Comparison of ENCODE assay signal across 17 mouse cellular contexts in the genomic region with DNA sequence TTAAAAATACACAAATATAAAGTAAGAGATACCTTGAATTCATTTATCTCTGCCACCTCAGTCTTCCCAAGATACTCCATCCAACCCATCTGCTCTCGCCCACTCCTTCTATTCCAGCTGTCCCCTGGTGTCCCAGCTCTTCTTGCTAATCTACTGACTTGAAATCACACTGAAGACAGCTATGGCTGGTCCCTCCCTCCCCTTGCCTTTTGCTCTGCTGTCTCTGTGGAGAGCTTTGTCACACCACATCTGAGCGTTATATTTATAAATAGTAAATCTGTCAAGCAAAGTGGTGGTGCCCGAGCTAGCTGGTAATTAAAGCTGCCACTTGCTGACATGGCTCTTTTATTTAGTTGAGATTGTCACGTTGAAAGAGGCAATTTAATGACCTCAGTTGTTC.
DNase-seq lines count a peak whose midpoint lies in the region; ATAC-seq lines count a peak whose summit lies in the region.
"Had no signal": no experiment of that assay in that cellular context is flagged by ENCODE, and none has a peak within 500 bp of the region (broad histone marks: within the 10 kb centered on the region; RNA-seq: fewer than 3 reads in every experiment).

No protein-coding gene starts in this region.

- no peaks in the 10 kb centered on the region for H3K9me3 ChIP-seq in heart, embryonic 13.5 days
- H3K9me3 ChIP-seq in forebrain, embryonic 15.5 days, result no peaks in the 10 kb centered on the region
- H3K9me3 ChIP-seq: embryonic facial prominence, embryonic 10.5 days; G1E; limb, embryonic 15.5 days had no signal

- no peaks in the 10 kb centered on the region for H3K36me3 ChIP-seq in heart, embryonic 13.5 days
- no peaks in the 10 kb centered on the region for H3K36me3 ChIP-seq in forebrain, embryonic 15.5 days
- H3K36me3 ChIP-seq: embryonic facial prominence, embryonic 10.5 days; G1E; limb, embryonic 15.5 days had no signal

- no peak overlapping the region for H3K4me2 ChIP-seq in heart, embryonic 13.5 days
- H3K4me2 ChIP-seq in forebrain, embryonic 15.5 days (replicated peaks), result no peak overlapping the region
- H3K4me2 ChIP-seq: limb, embryonic 15.5 days; lung, embryonic 14.5 days had no signal

- intact Hi-C loops in left cerebral cortex, postnatal 25 days (cut with DNase I), result no loop called here

- H3K4me1 ChIP-seq in heart, embryonic 13.5 days, result peaks cover 24% of the 10 kb centered on the region
- no peaks in the 10 kb centered on the region for H3K4me1 ChIP-seq in forebrain, embryonic 15.5 days
- H3K4me1 ChIP-seq: embryonic facial prominence, embryonic 10.5 days; limb, embryonic 15.5 days had no signal

- DNase-seq in heart, adult 9 months (ENCODE audit: low spot score in 2 of 2), result no peak
- peak; percentile 16 to 34 for DNase-seq in layer of hippocampus, adult 8-10 months (ENCODE audit: low spot score in 2 of 2)
- DNase-seq in layer of hippocampus, postnatal 25 days (ENCODE audit: extremely low spot score in 1 of 2, low spot score in 1 of 2), result no peak
- peak; percentile 11 to 82 for DNase-seq in left cerebral cortex, postnatal 25 days (ENCODE audit: low spot score in 2 of 2)
- no peak for DNase-seq in lung, adult 18-20 months
- no peak for DNase-seq in lung, postnatal 4 days
- DNase-seq: adrenal gland, adult 8-10 months; cerebellum, postnatal 14 days; gastrocnemius, postnatal 14 days; lung, embryonic 14.5 days had no signal

- 31% methylated on average over 4 of the region's 4 CpGs for WGBS in heart, embryonic 13.5 days
- 21% methylated on average over 4 of the region's 4 CpGs for WGBS in forebrain, embryonic 15.5 days

- H3K9ac ChIP-seq in heart, embryonic 13.5 days, result no peak overlapping the region
- no peak overlapping the region for H3K9ac ChIP-seq in forebrain, embryonic 15.5 days (replicated peaks)
- H3K9ac ChIP-seq: limb, embryonic 15.5 days; lung, embryonic 14.5 days had no signal

- H3K27me3 ChIP-seq in heart, embryonic 13.5 days (replicated peaks), result no peaks in the 10 kb centered on the region; the same call in 1 of the 2 replicates
- H3K27me3 ChIP-seq in forebrain, embryonic 15.5 days, result no peaks in the 10 kb centered on the region
- H3K27me3 ChIP-seq: limb, embryonic 15.5 days had no signal

- no peak overlapping the region for H3K4me3 ChIP-seq in heart, embryonic 13.5 days
- no peak overlapping the region for H3K4me3 ChIP-seq in forebrain, embryonic 15.5 days
- H3K4me3 ChIP-seq: embryonic facial prominence, embryonic 10.5 days; layer of hippocampus, adult 2 months; limb, embryonic 15.5 days had no signal

- ATAC-seq in heart, embryonic 13.5 days (ENCODE audit: extremely low read depth, insufficient number of reproducible peaks, low FRiP score, low TSS enrichment), result no peak
- ATAC-seq in forebrain, embryonic 15.5 days (replicated peaks), result peak; percentile 78
- ATAC-seq: intestine, postnatal 0 days had no signal

- H3K27ac ChIP-seq in heart, embryonic 13.5 days (replicated peaks), result peak overlapping the region; percentile 56
- no peak overlapping the region for H3K27ac ChIP-seq in forebrain, embryonic 15.5 days (replicated peaks)
- H3K27ac ChIP-seq: embryonic facial prominence, embryonic 10.5 days; layer of hippocampus, adult 2 months; limb, embryonic 15.5 days had no signal

Comparison
In these comparisons a context has a peak if more than half of its experiments do, and no peak if none do; other contexts are left out.
1. DNase-seq: peak in layer of hippocampus, adult 8-10 months (2 of 2) and left cerebral cortex, postnatal 25 days (2 of 2); none in heart, adult 9 months (0 of 2), layer of hippocampus, postnatal 25 days (0 of 2), lung, adult 18-20 months (0 of 2) and lung, postnatal 4 days (0 of 2).